In the genomic region with DNA sequence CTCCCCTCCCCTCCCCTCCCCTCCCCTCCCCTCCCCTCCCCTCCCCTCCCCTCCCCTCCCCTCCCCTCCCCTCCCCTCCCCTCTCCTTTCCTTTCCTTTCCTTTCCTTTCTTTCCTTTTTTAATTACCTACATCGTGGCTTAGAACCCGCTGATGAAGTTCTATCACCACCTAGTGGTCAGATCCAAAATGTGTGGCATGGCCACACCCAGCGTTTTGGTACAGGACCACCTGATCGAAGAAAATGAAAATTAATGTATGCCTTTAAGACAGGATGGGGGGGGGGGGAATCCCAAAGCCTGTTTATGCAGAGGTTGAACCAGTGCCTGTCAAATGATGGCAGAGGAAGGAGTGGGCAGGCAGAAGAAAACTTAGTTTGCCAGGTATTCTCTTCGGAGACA, we compare ENCODE assay signal across 8 mouse cellular contexts.
DNase-seq lines count a peak whose midpoint lies in the region; ATAC-seq and TF ChIP-seq lines count a peak whose summit lies in the region.

No protein-coding gene starts in this region.

- peaks cover 7% of the 10 kb centered on the region; the same call in 1 of the 2 replicates for H3K27me3 ChIP-seq in heart, embryonic 10.5 days (ENCODE audit: insufficient read depth, poor library complexity, severe bottlenecking)
- no peaks in the 10 kb centered on the region for H3K27me3 ChIP-seq in kidney, adult 2 months (replicated peaks; ENCODE audit: control insufficient read depth, insufficient read depth, low read length)
- H3K27me3 ChIP-seq in liver, embryonic 13.5 days = no peaks in the 10 kb centered on the region
- H3K27me3 ChIP-seq in neural tube, embryonic 13.5 days = no peaks in the 10 kb centered on the region

- intact Hi-C loops in heart, postnatal 10 days (cut with DNase I) = loop anchor here (1.0 to 10.0 kb wide), 3 partner anchors 1018 to 1417 kb away; a partner anchor contains a TSS

- H3K4me3 ChIP-seq in heart, embryonic 10.5 days = no peak overlapping the region
- no peak overlapping the region for H3K4me3 ChIP-seq in kidney, adult 2 months (ENCODE audit: insufficient read depth, low read depth, low read length)
- no peak overlapping the region for H3K4me3 ChIP-seq in liver, embryonic 13.5 days (replicated peaks)
- no peak overlapping the region for H3K4me3 ChIP-seq in neural tube, embryonic 13.5 days

- H3K4me2 ChIP-seq in liver, embryonic 13.5 days = peak overlapping the region; percentile 17; the same call in 1 of the 2 replicates
- H3K4me2 ChIP-seq in neural tube, embryonic 13.5 days = no peak overlapping the region

- WGBS in heart, embryonic 10.5 days = 29% methylated on average over 5 of the region's 5 CpGs
- WGBS in kidney, adult 2 months = 18% methylated on average over 5 of the region's 5 CpGs
- WGBS in liver, embryonic 13.5 days (ENCODE audit: insufficient replicate concordance) = 31% methylated on average over 4 of the region's 5 CpGs
- WGBS in neural tube, embryonic 13.5 days = 25% methylated on average over 5 of the region's 5 CpGs

- peak; percentile 59 for TF ChIP-seq CTCF in kidney, adult 2 months (conservative IDR thresholded peaks at IDR 0.05; ENCODE audit: insufficient read depth, insufficient read length, low read depth, low read length)

- peaks cover 5% of the 10 kb centered on the region for H3K36me3 ChIP-seq in heart, embryonic 10.5 days
- 0 out of 2 replicates have a peak, but pooled peaks cover 1% of the 10 kb centered on the region for H3K36me3 ChIP-seq in kidney, adult 2 months (ENCODE audit: control insufficient read depth, insufficient read depth, low read length)
- peaks cover 7% of the 10 kb centered on the region for H3K36me3 ChIP-seq in liver, embryonic 13.5 days
- peaks cover 7% of the 10 kb centered on the region; the same call in 1 of the 2 replicates for H3K36me3 ChIP-seq in neural tube, embryonic 13.5 days

- H3K27ac ChIP-seq in heart, embryonic 10.5 days = no peak overlapping the region
- H3K27ac ChIP-seq in kidney, adult 2 months (ENCODE audit: insufficient read depth, low read depth, low read length) = no peak overlapping the region
- no peak overlapping the region for H3K27ac ChIP-seq in liver, embryonic 13.5 days
- H3K27ac ChIP-seq in neural tube, embryonic 13.5 days (replicated peaks) = no peak overlapping the region

- no peaks in the 10 kb centered on the region for H3K9me3 ChIP-seq in heart, embryonic 10.5 days
- H3K9me3 ChIP-seq in liver, embryonic 13.5 days (replicated peaks) = no peaks in the 10 kb centered on the region; the same call in 1 of the 2 replicates
- H3K9me3 ChIP-seq in neural tube, embryonic 13.5 days = no peaks in the 10 kb centered on the region

- peak; percentile 57 to 64 for DNase-seq in heart, postnatal 10 days
- no peak for DNase-seq in heart, embryonic 10.5 days (ENCODE audit: low spot score)
- peak; percentile 91 for DNase-seq in NIH3T3 (ENCODE audit: low read depth)
- DNase-seq in embryo, embryonic 9.5 days (ENCODE audit: extremely low spot score) = peak; percentile 67
- DNase-seq in kidney, adult 2 months = peak; percentile 55
- DNase-seq in liver, embryonic 13.5 days = peak; percentile 26
- no peak for DNase-seq in gastrocnemius, postnatal 10 days

- TF ChIP-seq POLR2A in kidney, adult 2 months (IDR thresholded peaks at IDR 0.05; ENCODE audit: low read depth, low read length) = no peak

- H3K9ac ChIP-seq in liver, embryonic 13.5 days = no peak overlapping the region
- H3K9ac ChIP-seq in neural tube, embryonic 13.5 days = no peak overlapping the region

- no peak for ATAC-seq in liver, embryonic 13.5 days (ENCODE audit: low read depth)
- 0 out of 2 replicates have a peak, but pooled peaks have one; percentile 2 for ATAC-seq in neural tube, embryonic 13.5 days (ENCODE audit: low read depth)

- H3K4me1 ChIP-seq in heart, embryonic 10.5 days = peaks cover 12% of the 10 kb centered on the region; the same call in 1 of the 2 replicates
- no peaks in the 10 kb centered on the region for H3K4me1 ChIP-seq in kidney, adult 2 months (ENCODE audit: control insufficient read depth, insufficient read depth, low read length)
- peaks cover 10% of the 10 kb centered on the region for H3K4me1 ChIP-seq in liver, embryonic 13.5 days (replicated peaks)
- peaks cover 12% of the 10 kb centered on the region for H3K4me1 ChIP-seq in neural tube, embryonic 13.5 days (replicated peaks)

Comparison
In these comparisons a context has a peak if more than half of its experiments do, and no peak if none do; other contexts are left out.
1. DNase-seq: peak in heart, postnatal 10 days (2 of 2), NIH3T3 (single experiment), embryo, embryonic 9.5 days (single experiment), kidney, adult 2 months (single experiment) and liver, embryonic 13.5 days (single experiment); none in heart, embryonic 10.5 days (single experiment) and gastrocnemius, postnatal 10 days (single experiment).